Mouse (Mus musculus): ENCODE measurements at regions not wholly inside any gene's neighbourhood (a gene's known extent, or its start where the extent isn't known, plus 50 kb on each side); places are given as distances from the start of the nearest gene placed in this dataset.

GRCm38 (mm10) chr6:123930951-123931350 lies 77.7 kb upstream of the Vmn2r25 start:
- peak; percentile 15 for DNase-seq

GRCm38 (mm10) chr6:123937930-123938329 lies 84.7 kb upstream of the Vmn2r25 start:
- DNase-seq, result no peak

GRCm38 (mm10) chr6:123961321-123961720 lies 63.0 kb upstream of the Vmn2r26 start:
- DNase-seq, result no peak

GRCm38 (mm10) chr6:123971180-123971579 lies 53.2 kb upstream of the Vmn2r26 start:
- DNase-seq, result no peak
